Mouse (Mus musculus): ENCODE measurements around the gene Ccnd1. TPM values are rescaled to one million over a fixed set of nuclear protein-coding genes. Genes with fewer than 3 reads are reported as not detected.

Gene Ccnd1
- polyA plus RNA-seq, 1 experiment, result 27.7 TPM

GRCm38 (mm10) chr7:144970997-144971768 is 31.5 kb upstream of the Ccnd1 start:
- Histone ChIP-seq H3K4me3 (ENCODE audit: insufficient read depth, low read length) (no peak overlapping the region), H3K4me1 (ENCODE audit: control insufficient read depth, insufficient read depth, low read length) (no peaks in the 10 kb centered on the region), H3K27ac (ENCODE audit: insufficient read depth, low read length) (no peak overlapping the region)
- no peak for TF ChIP-seq POLR2A (IDR thresholded peaks at IDR 0.05; ENCODE audit: extremely low read depth, insufficient read depth, low read length)
- no peak for TF ChIP-seq CTCF (IDR thresholded peaks at IDR 0.05; ENCODE audit: extremely low read depth, insufficient read depth, low read length)

GRCm38 (mm10) chr7:144965893-144966292 is 26.2 kb upstream of the Ccnd1 start:
- no peak overlapping the region for H3K4me3 ChIP-seq (ENCODE audit: insufficient read depth, low read length)
- no peak overlapping the region for H3K27ac ChIP-seq (ENCODE audit: insufficient read depth, low read length)
- no peaks in the 10 kb centered on the region for H3K4me1 ChIP-seq (ENCODE audit: control insufficient read depth, insufficient read depth, low read length)
- TF ChIP-seq POLR2A (IDR thresholded peaks at IDR 0.05; ENCODE audit: extremely low read depth, insufficient read depth, low read length), result no peak
- TF ChIP-seq CTCF (IDR thresholded peaks at IDR 0.05; ENCODE audit: extremely low read depth, insufficient read depth, low read length), result no peak

- no peak overlapping the region for H3K4me3 ChIP-seq (ENCODE audit: insufficient read depth, low read length)
- no peak for TF ChIP-seq CTCF (IDR thresholded peaks at IDR 0.05; ENCODE audit: extremely low read depth, insufficient read depth, low read length)
- TF ChIP-seq POLR2A (IDR thresholded peaks at IDR 0.05; ENCODE audit: extremely low read depth, insufficient read depth, low read length), result no peak
- H3K4me1 ChIP-seq (ENCODE audit: control insufficient read depth, insufficient read depth, low read length), result no peaks in the 10 kb centered on the region
- no peak overlapping the region for H3K27ac ChIP-seq (ENCODE audit: insufficient read depth, low read length)
Measured at GRCm38 (mm10) chr7:144964316-144964715, 24.6 kb upstream of the Ccnd1 start.

GRCm38 (mm10) chr7:144963911-144964310 is 24.2 kb upstream of the Ccnd1 start:
- H3K4me3 ChIP-seq (ENCODE audit: insufficient read depth, low read length), result no peak overlapping the region
- H3K4me1 ChIP-seq (ENCODE audit: control insufficient read depth, insufficient read depth, low read length), result no peaks in the 10 kb centered on the region
- no peak overlapping the region for H3K27ac ChIP-seq (ENCODE audit: insufficient read depth, low read length)
- TF ChIP-seq POLR2A (IDR thresholded peaks at IDR 0.05; ENCODE audit: extremely low read depth, insufficient read depth, low read length) (no peak), CTCF (IDR thresholded peaks at IDR 0.05; ENCODE audit: extremely low read depth, insufficient read depth, low read length) (no peak)

- no peak overlapping the region for H3K27ac ChIP-seq (ENCODE audit: insufficient read depth, low read length)
- H3K4me3 ChIP-seq (ENCODE audit: insufficient read depth, low read length), result no peak overlapping the region
- no peaks in the 10 kb centered on the region for H3K4me1 ChIP-seq (ENCODE audit: control insufficient read depth, insufficient read depth, low read length)
- TF ChIP-seq CTCF (IDR thresholded peaks at IDR 0.05; ENCODE audit: extremely low read depth, insufficient read depth, low read length) (no peak), POLR2A (IDR thresholded peaks at IDR 0.05; ENCODE audit: extremely low read depth, insufficient read depth, low read length) (no peak)
Measured at GRCm38 (mm10) chr7:144958509-144959395, 19.0 kb upstream of the Ccnd1 start.

GRCm38 (mm10) chr7:144943254-144943653 is 3.5 kb upstream of the Ccnd1 start:
- H3K4me1 ChIP-seq (ENCODE audit: control insufficient read depth, insufficient read depth, low read length), result no peaks in the 10 kb centered on the region; the same call in 1 of the 2 replicates

GRCm38 (mm10) chr7:144942744-144943135 is 3.0 kb upstream of the Ccnd1 start:
- Histone ChIP-seq H3K4me3 (ENCODE audit: insufficient read depth, low read length) (0 out of 2 replicates have a peak overlapping the region, but pooled peaks have one; percentile 3), H3K27ac (ENCODE audit: insufficient read depth, low read length) (no peak overlapping the region), H3K4me1 (ENCODE audit: control insufficient read depth, insufficient read depth, low read length) (no peaks in the 10 kb centered on the region; the same call in 1 of the 2 replicates)
- TF ChIP-seq CTCF (IDR thresholded peaks at IDR 0.05; ENCODE audit: extremely low read depth, insufficient read depth, low read length) (no peak), POLR2A (IDR thresholded peaks at IDR 0.05; ENCODE audit: extremely low read depth, insufficient read depth, low read length) (no peak)

More at GRCm38 (mm10) chr7:144943254-144943653, 3.5 kb upstream of the Ccnd1 start:
- Histone ChIP-seq H3K27ac (ENCODE audit: insufficient read depth, low read length) (no peak overlapping the region), H3K4me3 (ENCODE audit: insufficient read depth, low read length) (peak overlapping the region; percentile 3)
- TF ChIP-seq CTCF (IDR thresholded peaks at IDR 0.05; ENCODE audit: extremely low read depth, insufficient read depth, low read length) (no peak), POLR2A (IDR thresholded peaks at IDR 0.05; ENCODE audit: extremely low read depth, insufficient read depth, low read length) (no peak)

- H3K4me3 ChIP-seq (ENCODE audit: insufficient read depth, low read length), result no peak overlapping the region; the same call in 1 of the 2 replicates
Measured at GRCm38 (mm10) chr7:144942071-144942743, 2.5 kb upstream of the Ccnd1 start.

GRCm38 (mm10) chr7:144941242-144941831 is 1.6 kb upstream of the Ccnd1 start:
- H3K4me1 ChIP-seq (ENCODE audit: control insufficient read depth, insufficient read depth, low read length), result no peaks in the 10 kb centered on the region; the same call in 1 of the 2 replicates

More at GRCm38 (mm10) chr7:144942071-144942743, 2.5 kb upstream of the Ccnd1 start:
- Histone ChIP-seq H3K4me1 (ENCODE audit: control insufficient read depth, insufficient read depth, low read length) (no peaks in the 10 kb centered on the region; the same call in 1 of the 2 replicates), H3K27ac (ENCODE audit: insufficient read depth, low read length) (no peak overlapping the region)
- TF ChIP-seq CTCF (IDR thresholded peaks at IDR 0.05; ENCODE audit: extremely low read depth, insufficient read depth, low read length), result no peak
- TF ChIP-seq POLR2A (IDR thresholded peaks at IDR 0.05; ENCODE audit: extremely low read depth, insufficient read depth, low read length), result no peak

More at GRCm38 (mm10) chr7:144941242-144941831, 1.6 kb upstream of the Ccnd1 start:
- Histone ChIP-seq H3K4me3 (ENCODE audit: insufficient read depth, low read length) (peak overlapping the region; percentile 32), H3K27ac (ENCODE audit: insufficient read depth, low read length) (no peak overlapping the region)
- TF ChIP-seq CTCF (IDR thresholded peaks at IDR 0.05; ENCODE audit: extremely low read depth, insufficient read depth, low read length) (no peak), POLR2A (IDR thresholded peaks at IDR 0.05; ENCODE audit: extremely low read depth, insufficient read depth, low read length) (no peak)

Data from cortical plate, adult 2 months (tissue).